16 mouse cellular contexts compared by ENCODE assay signal in genomic region chr9:21527100-21527801, GRCm38 (mm10). TPM values are rescaled to one million over a fixed set of nuclear protein-coding genes. Genes with fewer than 3 reads are reported as not detected.
"Had no signal": no experiment of that assay in that cellular context is flagged by ENCODE, and none has a peak within 500 bp of the region (broad histone marks: within the 10 kb centered on the region; RNA-seq: fewer than 3 reads in every experiment).

No protein-coding gene starts in this region.

- H3K27me3 ChIP-seq: limb, embryonic 12.5 days; lung, embryonic 15.5 days; midbrain, embryonic 12.5 days; neural tube, embryonic 13.5 days had no signal

- H3K36me3 ChIP-seq: limb, embryonic 12.5 days; lung, embryonic 15.5 days; neural tube, embryonic 13.5 days had no signal

- H3K4me1 ChIP-seq: limb, embryonic 12.5 days; lung, embryonic 15.5 days; midbrain, embryonic 12.5 days; neural tube, embryonic 13.5 days had no signal

- H3K27ac ChIP-seq: limb, embryonic 12.5 days; liver, embryonic 14.5 days; lung, embryonic 15.5 days; midbrain, embryonic 12.5 days; neural tube, embryonic 13.5 days had no signal

- DNase-seq: kidney, adult 2 months; kidney, postnatal 25 days; layer of hippocampus, adult 9-11 months; layer of hippocampus, postnatal 36 days; lung, postnatal 14 days; retina, postnatal 1 day; right cerebral cortex, postnatal 4 days; thymus, postnatal 14 days had no signal

- H3K9me3 ChIP-seq: limb, embryonic 12.5 days; lung, embryonic 15.5 days; midbrain, embryonic 12.5 days; neural tube, embryonic 13.5 days had no signal

- H3K4me3 ChIP-seq: limb, embryonic 12.5 days; lung, embryonic 15.5 days; midbrain, embryonic 12.5 days; neural tube, embryonic 13.5 days had no signal

- H3K9ac ChIP-seq: limb, embryonic 12.5 days; liver, embryonic 14.5 days; lung, embryonic 15.5 days; midbrain, embryonic 12.5 days; neural tube, embryonic 13.5 days had no signal

- H3K4me2 ChIP-seq: limb, embryonic 12.5 days; midbrain, embryonic 12.5 days; neural tube, embryonic 13.5 days had no signal

- ATAC-seq: intestine, embryonic 16.5 days; midbrain, embryonic 16.5 days had no signal

RNA-seq across cellular contexts. Expression of gene AB124611, which starts 1.3 kb away (rescaled TPM):
- total RNA-seq: layer of hippocampus, adult 18-20 months had no signal
